Mouse (Mus musculus): Measurements from ENCODE around the gene Plcl2. TPM values are rescaled to one million over a fixed set of nuclear protein-coding genes. Genes with fewer than 3 reads are reported as not detected.

The Plcl2 gene
- total and polyA plus RNA-seq, 3 experiments: 23.6 to 83.7 TPM; not detected in 1

DNA sequence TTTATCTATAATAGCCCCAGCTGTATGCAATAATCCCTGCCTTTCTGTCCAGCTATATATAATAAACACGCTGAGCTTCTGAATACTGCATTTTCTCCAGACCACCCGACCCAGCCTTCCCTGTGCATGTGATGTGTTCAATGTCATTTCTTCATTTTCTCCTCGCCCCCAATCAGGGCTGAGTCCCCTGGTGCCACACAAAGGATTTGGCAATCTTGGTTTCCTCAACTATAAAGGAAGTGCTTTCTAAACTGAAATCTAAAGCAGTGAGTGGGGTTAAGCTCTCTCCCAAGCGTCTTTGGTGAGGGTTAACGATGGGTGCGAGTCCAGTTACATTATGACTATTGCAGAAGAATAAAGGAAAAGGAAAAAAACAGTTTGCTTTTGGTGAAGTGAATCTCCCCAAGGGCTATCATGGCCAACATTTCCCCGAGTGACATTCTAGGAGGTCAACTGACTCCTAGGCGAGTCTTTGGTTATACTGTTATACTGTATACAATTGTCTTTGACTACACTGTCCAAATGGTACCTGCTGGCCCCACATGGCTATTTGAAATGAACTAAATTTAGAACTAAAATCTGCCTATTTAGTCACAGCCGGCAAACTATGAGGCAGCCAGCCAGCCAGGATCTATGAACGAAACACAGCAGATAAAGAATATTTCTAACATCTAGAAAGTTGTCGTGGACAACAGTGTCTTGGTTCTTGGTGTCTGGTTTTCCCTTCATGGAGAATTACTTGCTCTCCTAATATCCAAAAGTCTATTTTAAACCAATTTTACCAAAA, 18.4 kb upstream of the Plcl2 start:
- Histone ChIP-seq H3K27me3 (ENCODE audit: control insufficient read depth in 1 of 2, insufficient read depth in 2 of 2, low read length in 2 of 2) (no peaks in the 10 kb centered on the region), H3K36me3 (ENCODE audit: control insufficient read depth in 1 of 2, insufficient read depth in 2 of 2, low read length in 2 of 2) (peaks cover 0 to 4% of the 10 kb centered on the region in 2 experiments; a peak in 1 of 4 replicates), H3K4me1 (ENCODE audit: control insufficient read depth in 1 of 2, insufficient read depth in 2 of 2, low read length in 2 of 2) (peaks cover 4 to 6% of the 10 kb centered on the region in 2 experiments; a peak in 3 of 4 replicates), H3K9me3 (replicated peaks; ENCODE audit: insufficient read depth, low read length) (no peaks in the 10 kb centered on the region), H3K27ac (ENCODE audit: control insufficient read depth, low read depth, low read length) (no peak overlapping the region), H3K4me3 (ENCODE audit: control insufficient read depth in 1 of 2, insufficient read depth in 1 of 2, low read depth in 2 of 2, low read length in 2 of 2) (no peak overlapping the region), H3K9ac (ENCODE audit: control insufficient read depth, low read depth, low read length, poor library complexity, severe bottlenecking) (no peak overlapping the region), H3K79me2 (ENCODE audit: control insufficient read depth, insufficient read depth, low read length, poor library complexity) (no peaks in the 10 kb centered on the region)
- TF ChIP-seq RCOR1 (IDR thresholded peaks at IDR 0.05; ENCODE audit: low read depth, low read length): no peak
- TF ChIP-seq TBP (IDR thresholded peaks at IDR 0.05; ENCODE audit: low read depth, low read length): no peak
- no peak for TF ChIP-seq SIN3A (IDR thresholded peaks at IDR 0.05; ENCODE audit: low read length)
- no peak for TF ChIP-seq UBTF (IDR thresholded peaks at IDR 0.05; ENCODE audit: borderline replicate concordance, insufficient read depth, low read depth, low read length)
- no peak for DNase-seq (ENCODE audit: low read depth, low spot score)

- H3K36me3 ChIP-seq (ENCODE audit: control insufficient read depth in 1 of 2, insufficient read depth in 2 of 2, low read length in 2 of 2): peaks cover 0 to 4% of the 10 kb centered on the region in 2 experiments; a peak in 1 of 4 replicates
- no peak for TF ChIP-seq CHD2 (IDR thresholded peaks at IDR 0.05; ENCODE audit: low read length)
- no peak for TF ChIP-seq MAZ (IDR thresholded peaks at IDR 0.05; ENCODE audit: low read depth, low read length)
- TF ChIP-seq MAX (IDR thresholded peaks at IDR 0.05; ENCODE audit: low read length): no peak
- no peak for TF ChIP-seq ZC3H11A (IDR thresholded peaks at IDR 0.05; ENCODE audit: low read depth, low read length)
- TF ChIP-seq MAFK (IDR thresholded peaks at IDR 0.05; ENCODE audit: borderline replicate concordance, low read depth, low read length): no peak
- TF ChIP-seq RAD21 (IDR thresholded peaks at IDR 0.05; ENCODE audit: low read depth, low read length): no peak
- no peak for TF ChIP-seq CTCF (IDR thresholded peaks at IDR 0.05 in 2 of 3, conservative IDR thresholded peaks at IDR 0.05 in 1 of 3; ENCODE audit: control insufficient read depth in 1 of 3, insufficient read depth in 1 of 3, low read depth in 2 of 3, low read length in 3 of 3, poor library complexity in 1 of 3, severe bottlenecking in 1 of 3)
- no peak for TF ChIP-seq HCFC1 (IDR thresholded peaks at IDR 0.05; ENCODE audit: low read depth, low read length)
- no peak for TF ChIP-seq ZNF384 (IDR thresholded peaks at IDR 0.05; ENCODE audit: low read depth, low read length)
- no peak for TF ChIP-seq UBTF (IDR thresholded peaks at IDR 0.05; ENCODE audit: borderline replicate concordance, insufficient read depth, low read depth, low read length)
- TF ChIP-seq GABPA (IDR thresholded peaks at IDR 0.05; ENCODE audit: low read depth, low read length): no peak
- no peak for DNase-seq (ENCODE audit: low read depth, low spot score)
- no peaks in the 10 kb centered on the region for H3K9me3 ChIP-seq (replicated peaks; ENCODE audit: insufficient read depth, low read length)
- H3K4me1 ChIP-seq (ENCODE audit: control insufficient read depth in 1 of 2, insufficient read depth in 2 of 2, low read length in 2 of 2): peaks cover 4 to 6% of the 10 kb centered on the region in 2 experiments; a peak in 3 of 4 replicates
- no peak overlapping the region for H3K4me3 ChIP-seq (ENCODE audit: control insufficient read depth in 1 of 2, insufficient read depth in 1 of 2, low read depth in 2 of 2, low read length in 2 of 2)
- no peak overlapping the region for H3K9ac ChIP-seq (ENCODE audit: control insufficient read depth, low read depth, low read length, poor library complexity, severe bottlenecking)
- no peak overlapping the region for H3K27ac ChIP-seq (ENCODE audit: control insufficient read depth, low read depth, low read length)
- H3K27me3 ChIP-seq (ENCODE audit: control insufficient read depth in 1 of 2, insufficient read depth in 2 of 2, low read length in 2 of 2): no peaks in the 10 kb centered on the region
- no peaks in the 10 kb centered on the region for H3K79me2 ChIP-seq (ENCODE audit: control insufficient read depth, insufficient read depth, low read length, poor library complexity)
Observed at GRCm38 (mm10) chr17:50491496-50491895, 17.7 kb upstream of the Plcl2 start.

All from MEL (cell line).